Mouse (Mus musculus) MEL (cell line): Measurements from ENCODE around the gene Dctd. TPM values are rescaled to one million over a fixed set of nuclear protein-coding genes. Genes with fewer than 3 reads are reported as not detected.
"Not testable (repeated sequence)": the region's sequence is repeated elsewhere in the genome, so short reads cannot be mapped to it uniquely, and the experiment has no call there.

ENCODE experiments used
- DNase-seq: peaks from one replicate; pipeline ENCODE4 v3.0.0; 2011; ENCODE audit warnings: low read depth, low spot score
- H3K27ac ChIP-seq: 2 replicates; pipeline ENCODE4 v1.5.1; 2012; ENCODE audit warnings: low read depth, mild to moderate bottlenecking, control low read depth, low read length, moderate library complexity; ENCODE audit not compliant: control insufficient read depth
- H3K27me3 ChIP-seq, 2 experiments: fragments of 150-350 bp in 1 of 2; sonication (generic) in 1 of 2; 2 replicates each; pipeline ENCODE4 v1.6.1; 2012; ENCODE audit warnings: low read length in 2 of 2, mild to moderate bottlenecking in 2 of 2, improper control_type of control experiment in 1 of 2, moderate library complexity in 1 of 2; ENCODE audit not compliant: insufficient read depth in 2 of 2, control insufficient read depth in 1 of 2
- H3K36me3 ChIP-seq, 2 experiments: 2 replicates each; pipeline ENCODE4 v1.6.1; 2012 to 2014; ENCODE audit warnings: low read length in 2 of 2, improper control_type of control experiment in 1 of 2, inconsistent platforms in 1 of 2, mild to moderate bottlenecking in 1 of 2; ENCODE audit not compliant: insufficient read depth in 2 of 2, control insufficient read depth in 1 of 2
- H3K4me1 ChIP-seq, 2 experiments: fragments of 150-350 bp in 1 of 2; sonication (generic) in 1 of 2; 2 replicates each; pipeline ENCODE4 v1.6.1; 2012; ENCODE audit warnings: low read length in 2 of 2, improper control_type of control experiment in 1 of 2, mild to moderate bottlenecking in 1 of 2; ENCODE audit not compliant: insufficient read depth in 2 of 2, control insufficient read depth in 1 of 2
- H3K4me3 ChIP-seq, 2 experiments: fragments of 150-350 bp in 1 of 2; sonication (generic) in 1 of 2; 2 replicates each; pipeline ENCODE4 v1.5.1; 2012; ENCODE audit warnings: low read depth in 2 of 2, low read length in 2 of 2, mild to moderate bottlenecking in 2 of 2, moderate library complexity in 2 of 2, control low read depth in 1 of 2, improper control_type of control experiment in 1 of 2; ENCODE audit not compliant: control insufficient read depth in 1 of 2, insufficient read depth in 1 of 2
- H3K79me2 ChIP-seq: 2 replicates; pipeline ENCODE4 v1.6.1; 2012; ENCODE audit warnings: mild to moderate bottlenecking, low read length, moderate library complexity; ENCODE audit not compliant: control insufficient read depth, poor library complexity, insufficient read depth
- H3K9ac ChIP-seq: 2 replicates; pipeline ENCODE4 v1.6.1; 2012; ENCODE audit warnings: low read depth, mild to moderate bottlenecking, control low read depth, low read length, moderate library complexity; ENCODE audit not compliant: control insufficient read depth, poor library complexity, severe bottlenecking
- H3K9me3 ChIP-seq: fragments of 150-350 bp; sonication (generic); replicated peaks from 2 replicates; pipeline ENCODE4 v1.6.1; 2012; ENCODE audit warnings: mild to moderate bottlenecking, low read length, improper control_type of control experiment, moderate library complexity; ENCODE audit not compliant: insufficient read depth
- BHLHE40 ChIP-seq: IDR thresholded peaks from 2 replicates; pipeline ENCODE4 v1.6.1; 2012; ENCODE audit warnings: low read depth, mild to moderate bottlenecking, inconsistent platforms, low read length, improper control_type of control experiment, borderline replicate concordance
- CHD1 ChIP-seq: IDR thresholded peaks from 2 replicates; pipeline ENCODE4 v1.6.1; 2012; ENCODE audit warnings: low read depth, mild to moderate bottlenecking, inconsistent platforms, low read length, improper control_type of control experiment
- CHD2 ChIP-seq: IDR thresholded peaks from 2 replicates; pipeline ENCODE4 v1.6.1; 2011; ENCODE audit warnings: low read length, improper control_type of control experiment
- CTCF ChIP-seq, 3 experiments: IDR thresholded peaks in 2 of 3; conservative IDR thresholded peaks in 1 of 3; 2 replicates each; pipeline ENCODE4 v1.5.1; 2011 to 2012; ENCODE audit warnings: low read length in 3 of 3, low read depth in 2 of 3, mild to moderate bottlenecking in 2 of 3, improper control_type of control experiment in 1 of 3, inconsistent platforms in 1 of 3, mixed read lengths in 1 of 3, moderate library complexity in 1 of 3; ENCODE audit not compliant: control insufficient read depth in 1 of 3, insufficient read depth in 1 of 3, poor library complexity in 1 of 3, severe bottlenecking in 1 of 3
- EP300 ChIP-seq, 2 experiments: IDR thresholded peaks; 2 replicates each; pipeline ENCODE4 v1.6.1; 2011; ENCODE audit warnings: improper control_type of control experiment in 2 of 2, low read length in 2 of 2, low read depth in 1 of 2, mild to moderate bottlenecking in 1 of 2
- MAFK ChIP-seq: IDR thresholded peaks from 2 replicates; pipeline ENCODE4 v1.6.1; 2011; ENCODE audit warnings: low read depth, mild to moderate bottlenecking, low read length, improper control_type of control experiment, borderline replicate concordance
- MAZ ChIP-seq: IDR thresholded peaks from 2 replicates; pipeline ENCODE4 v1.6.1; 2012; ENCODE audit warnings: low read depth, mild to moderate bottlenecking, inconsistent platforms, low read length, improper control_type of control experiment
- MYB ChIP-seq: IDR thresholded peaks from 2 replicates; pipeline ENCODE4 v1.6.1; 2011; ENCODE audit warnings: mild to moderate bottlenecking, low read depth, low read length, improper control_type of control experiment
- NELFE ChIP-seq: IDR thresholded peaks from 2 replicates; pipeline ENCODE4 v1.6.1; 2011; ENCODE audit warnings: low read depth, low read length, improper control_type of control experiment
- SIN3A ChIP-seq: IDR thresholded peaks from 2 replicates; pipeline ENCODE4 v1.6.1; 2012; ENCODE audit warnings: low read length, improper control_type of control experiment, inconsistent platforms
- TCF12 ChIP-seq: IDR thresholded peaks from 2 replicates; pipeline ENCODE4 v1.6.1; 2014; ENCODE audit warnings: low read depth, mild to moderate bottlenecking, inconsistent platforms, low read length, improper control_type of control experiment, moderate library complexity
- UBTF ChIP-seq: IDR thresholded peaks from 2 replicates; pipeline ENCODE4 v1.6.1; 2012; ENCODE audit warnings: low read depth, mild to moderate bottlenecking, inconsistent platforms, low read length, improper control_type of control experiment, moderate library complexity, borderline replicate concordance; ENCODE audit not compliant: insufficient read depth
- USF2 ChIP-seq, 2 experiments: IDR thresholded peaks; 2 replicates each; pipeline ENCODE4 v1.6.1; 2011 to 2012; ENCODE audit warnings: improper control_type of control experiment in 2 of 2, low read length in 2 of 2, borderline replicate concordance in 1 of 2, inconsistent platforms in 1 of 2, low read depth in 1 of 2, mild to moderate bottlenecking in 1 of 2; ENCODE audit not compliant: insufficient read depth in 1 of 2
- polyA plus RNA-seq, 2 experiments: library from polyadenylated mRNA; stranded (reverse) in 1 of 2; unstranded in 1 of 2; fragments of >175 nt in 1 of 2; fragments of >200 nt in 1 of 2; gene quantifications; 2 replicates each; pipeline versions ENCODE4 v1.2.1 to v1.2.4; 2012; ENCODE audit warnings: low replicate concordance in 2 of 2, low read depth in 1 of 2; ENCODE audit not compliant: insufficient read length in 2 of 2, insufficient read depth in 1 of 2, missing spikeins in 1 of 2
- total RNA-seq: library from RNA; depleted of rRNA; stranded (reverse); fragments of 300-350 nt; gene quantifications from 2 replicates; pipeline ENCODE4 v1.2.3, GENCODE M21; 2012

Gene Dctd
- total and polyA plus RNA-seq, 3 experiments: 59.5 to 79.9 (median 78.0) TPM

DNA sequence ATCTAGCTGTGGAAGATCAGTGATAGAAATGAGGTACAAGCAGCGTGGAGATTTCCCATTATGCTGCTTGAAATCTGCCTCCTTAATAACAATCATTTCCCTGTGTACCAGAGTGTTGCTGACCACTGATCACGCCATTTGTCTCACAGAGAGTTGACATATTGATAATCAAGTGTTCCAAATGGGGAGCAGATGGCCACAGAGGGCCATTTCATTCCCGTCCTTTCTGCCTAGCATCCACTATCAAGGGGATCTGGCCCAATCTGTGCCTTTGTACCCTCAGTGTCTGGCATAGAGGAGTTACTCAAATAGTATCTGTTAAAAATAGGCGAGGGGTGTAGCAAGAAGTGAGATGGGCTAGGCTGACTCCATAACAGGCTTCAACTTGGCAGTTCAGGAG lies 78.5 kb downstream of the Dctd start:
- Histone ChIP-seq H3K9ac (no peak overlapping the region), H3K27ac (no peak overlapping the region), H3K27me3 (no peaks in the 10 kb centered on the region; a peak in 1 of 4 replicates), H3K4me3 (no peak overlapping the region), H3K4me1 (no peaks in the 10 kb centered on the region), H3K9me3 (no peaks in the 10 kb centered on the region), H3K36me3 (no peaks in the 10 kb centered on the region), H3K79me2 (no peaks in the 10 kb centered on the region)
- DNase-seq: no peak
- TF ChIP-seq SIN3A: no peak

GRCm38 (mm10) chr8:48177876-48178275 lies 79.0 kb downstream of the Dctd start:
- Histone ChIP-seq H3K9ac (no peak overlapping the region), H3K9me3 (no peaks in the 10 kb centered on the region), H3K4me3 (no peak overlapping the region), H3K4me1 (no peaks in the 10 kb centered on the region), H3K27me3 (no peaks in the 10 kb centered on the region; a peak in 1 of 4 replicates), H3K79me2 (no peaks in the 10 kb centered on the region), H3K36me3 (no peaks in the 10 kb centered on the region), H3K27ac (no peak overlapping the region)
- DNase-seq: no peak
- TF ChIP-seq MYB (no peak), TCF12 (no peak), NELFE (no peak), BHLHE40 (no peak), EP300 (IDR thresholded peaks at IDR 0.05; ENCODE audit: low read depth in 1 of 2, low read length in 2 of 2) (no peak), UBTF (no peak), MAZ (no peak), MAFK (no peak), CHD1 (no peak), USF2 (IDR thresholded peaks at IDR 0.05; ENCODE audit: borderline replicate concordance in 1 of 2, insufficient read depth in 1 of 2, low read depth in 1 of 2, low read length in 2 of 2) (no peak)

DNA sequence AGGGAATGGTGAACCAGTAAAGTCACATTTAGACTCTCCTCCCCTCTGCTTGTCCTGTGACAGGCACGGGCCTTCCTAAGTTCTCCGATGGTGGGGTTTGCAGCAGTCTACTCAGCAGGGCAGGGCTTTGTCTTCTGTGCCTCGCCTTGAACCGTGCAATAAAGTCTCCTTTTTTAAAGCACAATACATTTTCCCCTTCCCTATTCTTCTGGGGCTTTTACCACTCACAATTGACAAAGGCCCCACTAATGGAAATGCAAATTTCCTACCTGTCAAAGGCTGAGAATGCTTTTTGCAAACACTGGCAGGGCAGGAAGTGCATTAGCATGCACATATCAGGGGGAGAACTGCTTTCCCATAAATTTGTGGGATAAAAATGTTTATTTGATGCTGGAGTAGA lies 80.1 kb downstream of the Dctd start:
- H3K9me3 ChIP-seq: no peaks in the 10 kb centered on the region
- H3K9ac ChIP-seq: no peak overlapping the region
- no peaks in the 10 kb centered on the region for H3K36me3 ChIP-seq
- no peaks in the 10 kb centered on the region for H3K79me2 ChIP-seq
- no peaks in the 10 kb centered on the region for H3K4me1 ChIP-seq
- TF ChIP-seq TCF12 (no peak), CTCF (IDR thresholded peaks at IDR 0.05 in 2 of 3, conservative IDR thresholded peaks at IDR 0.05 in 1 of 3; ENCODE audit: control insufficient read depth in 1 of 3, insufficient read depth in 1 of 3, low read depth in 2 of 3, low read length in 3 of 3, poor library complexity in 1 of 3, severe bottlenecking in 1 of 3) (no peak), CHD2 (no peak)
- no peak for DNase-seq
- no peak overlapping the region for H3K27ac ChIP-seq
- H3K4me3 ChIP-seq: no peak overlapping the region
- H3K27me3 ChIP-seq: no peaks in the 10 kb centered on the region; a peak in 1 of 4 replicates

- not testable (repeated sequence) for H3K27ac ChIP-seq, H3K9ac ChIP-seq, H3K9me3 ChIP-seq, H3K4me3 ChIP-seq, H3K79me2 ChIP-seq, H3K27me3 ChIP-seq, H3K4me1 ChIP-seq, DNase-seq, H3K36me3 ChIP-seq
These were observed 81.3 kb downstream of the Dctd start for GRCm38 (mm10) chr8:48180146-48180545.
